7 mouse cellular contexts compared by ENCODE assay signal in the genomic region with DNA sequence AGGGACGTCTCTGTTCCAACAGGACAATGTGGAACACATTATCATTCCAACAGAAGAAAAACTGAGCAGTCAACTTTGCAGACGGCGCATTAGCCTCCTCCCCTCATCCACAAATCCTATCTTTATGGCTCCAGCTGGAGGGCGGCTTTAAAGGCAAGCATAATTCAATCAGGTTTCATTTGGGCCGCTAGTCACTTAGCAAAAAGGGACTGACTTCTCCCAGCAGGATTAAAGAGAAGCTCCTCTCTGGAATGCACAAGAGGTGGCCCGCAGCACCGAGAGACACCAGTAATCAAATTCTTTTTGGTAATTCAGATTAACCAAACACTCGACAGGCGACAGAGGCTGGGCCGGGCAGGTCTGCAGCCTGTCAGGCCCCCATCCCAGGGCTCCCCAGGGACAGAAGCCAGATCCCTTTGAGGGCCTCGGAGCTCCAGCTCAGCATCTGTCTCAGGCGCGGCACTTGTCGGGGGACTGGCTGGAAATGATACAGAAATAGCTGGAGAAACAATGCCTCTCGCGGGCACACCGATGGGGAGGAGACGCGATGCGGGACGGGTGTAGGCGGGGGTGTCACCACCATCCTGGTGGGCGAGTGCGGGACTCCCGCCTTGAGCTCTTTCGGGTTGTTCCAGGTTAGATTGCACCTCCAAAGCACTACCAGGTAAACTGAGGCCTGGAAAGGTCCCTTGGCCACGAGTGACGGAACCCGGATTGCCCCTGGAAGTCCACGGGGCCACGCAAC. TPM values are rescaled to one million over a fixed set of nuclear protein-coding genes. Genes with fewer than 3 reads are reported as not detected.
A peak's percentile ranks its signal among the peaks of the same experiment; 100 is the strongest.
DNase-seq lines count a peak whose midpoint lies in the region; ATAC-seq and TF ChIP-seq lines count a peak whose summit lies in the region.

No protein-coding gene starts in this region.

- no peak overlapping the region for H3K9ac ChIP-seq in MEL (ENCODE audit: control insufficient read depth, low read depth, low read length, poor library complexity, severe bottlenecking)
- H3K9ac ChIP-seq in hindbrain, embryonic 14.5 days = peak overlapping the region; percentile 64

- no peaks in the 10 kb centered on the region for H3K36me3 ChIP-seq in MEL (ENCODE audit: control insufficient read depth in 1 of 2, insufficient read depth in 2 of 2, low read length in 2 of 2)
- no peaks in the 10 kb centered on the region for H3K36me3 ChIP-seq in hindbrain, embryonic 14.5 days (replicated peaks; ENCODE audit: control insufficient read depth, insufficient read depth)

- DNase-seq in MEL (ENCODE audit: low read depth, low spot score) = no peak
- DNase-seq in brain, adult 2 months (ENCODE audit: low read depth, low spot score) = peak; percentile 54
- DNase-seq in gastrocnemius, adult 18-20 months (ENCODE audit: low spot score) = peak; percentile 52
- DNase-seq in hindbrain, embryonic 14.5 days (ENCODE audit: low spot score) = peak; percentile 55
- DNase-seq in left cerebral cortex, adult 2 months (ENCODE audit: extremely low spot score in 1 of 2, low spot score in 2 of 2) = peak in 1 of 2 experiments; percentile 57
- DNase-seq in skeletal muscle tissue, adult 2 months (ENCODE audit: low read depth, low spot score) = peak; percentile 64

- peak overlapping the region; percentile 82 for H3K4me2 ChIP-seq in hindbrain, embryonic 14.5 days (replicated peaks)

- H3K27ac ChIP-seq in MEL (ENCODE audit: control insufficient read depth, low read depth, low read length) = no peak overlapping the region
- H3K27ac ChIP-seq in hindbrain, embryonic 14.5 days = peak overlapping the region; percentile 60; the same call in 1 of the 2 replicates
- H3K27ac ChIP-seq in left cerebral cortex, adult 2 months = peak overlapping the region; percentile 86

- no peaks in the 10 kb centered on the region; a peak in 1 of 4 replicates for H3K27me3 ChIP-seq in MEL (ENCODE audit: control insufficient read depth in 1 of 2, insufficient read depth in 2 of 2, low read length in 2 of 2)
- no peaks in the 10 kb centered on the region for H3K27me3 ChIP-seq in hindbrain, embryonic 14.5 days (ENCODE audit: control insufficient read depth, insufficient read depth, low read length)

- intact Hi-C loops in left cerebral cortex, adult 2 months (cut with DNase I) = loop anchor here (2.0 to 10.0 kb wide), 2 partner anchors 71 to 295 kb away; no protein-coding TSS in a partner anchor

- peak; percentile 14 for ATAC-seq in hindbrain, embryonic 14.5 days (ENCODE audit: low FRiP score)
- ATAC-seq in megakaryocyte-erythroid progenitor cell, adult 5-6 weeks (replicated peaks; ENCODE audit: low FRiP score, low TSS enrichment, poor library complexity, severe bottlenecking) = 0 out of 2 replicates have a peak, but pooled peaks have one; percentile 13

- WGBS in hindbrain, embryonic 14.5 days = under 1% methylated on average over 31 of the region's 31 CpGs

- peak overlapping the region; percentile 38 to 51; a peak in 3 of 4 replicates for H3K4me3 ChIP-seq in MEL (ENCODE audit: control insufficient read depth in 1 of 2, insufficient read depth in 1 of 2, low read depth in 2 of 2, low read length in 2 of 2)
- peak overlapping the region; percentile 49 for H3K4me3 ChIP-seq in hindbrain, embryonic 14.5 days (replicated peaks; ENCODE audit: low read length)
- peak overlapping the region; percentile 81 for H3K4me3 ChIP-seq in left cerebral cortex, adult 2 months

- no peak for TF ChIP-seq CTCF in MEL (IDR thresholded peaks at IDR 0.05 in 2 of 3, conservative IDR thresholded peaks at IDR 0.05 in 1 of 3; ENCODE audit: control insufficient read depth in 1 of 3, insufficient read depth in 1 of 3, low read depth in 2 of 3, low read length in 3 of 3, poor library complexity in 1 of 3, severe bottlenecking in 1 of 3)
- TF ChIP-seq CTCF in left cerebral cortex, adult 2 months (IDR thresholded peaks at IDR 0.05) = no peak

- no peaks in the 10 kb centered on the region for H3K79me2 ChIP-seq in MEL (ENCODE audit: control insufficient read depth, insufficient read depth, low read length, poor library complexity)

- TF ChIP-seq POLR2A in MEL (IDR thresholded peaks at IDR 0.05; ENCODE audit: control insufficient read depth in 1 of 2, insufficient read depth in 1 of 2, low read depth in 1 of 2, low read length in 2 of 2, poor library complexity in 1 of 2) = no peak

- TF ChIP-seq EP300 in MEL (IDR thresholded peaks at IDR 0.05; ENCODE audit: low read depth in 1 of 2, low read length in 2 of 2) = no peak

- H3K9me3 ChIP-seq in MEL (replicated peaks; ENCODE audit: insufficient read depth, low read length) = no peaks in the 10 kb centered on the region
- H3K9me3 ChIP-seq in hindbrain, embryonic 14.5 days (ENCODE audit: control insufficient read depth, low read length) = no peaks in the 10 kb centered on the region

- TF ChIP-seq RAD21 in MEL (IDR thresholded peaks at IDR 0.05; ENCODE audit: low read depth, low read length) = no peak

- H3K4me1 ChIP-seq in MEL (ENCODE audit: control insufficient read depth in 1 of 2, insufficient read depth in 2 of 2, low read length in 2 of 2) = no peaks in the 10 kb centered on the region
- H3K4me1 ChIP-seq in hindbrain, embryonic 14.5 days (replicated peaks; ENCODE audit: control insufficient read depth, insufficient read depth, low read length) = peaks cover 9% of the 10 kb centered on the region; the same call in 1 of the 2 replicates

TF ChIP-seq in MEL, 35 proteins besides CTCF, POLR2A, EP300 and RAD21:
- TF ChIP-seq E2F4 (IDR thresholded peaks at IDR 0.05; ENCODE audit: borderline replicate concordance, low read depth, low read length) (no peak), MAFK (IDR thresholded peaks at IDR 0.05; ENCODE audit: borderline replicate concordance, low read depth, low read length) (no peak), JUND (IDR thresholded peaks at IDR 0.05; ENCODE audit: low read depth, low read length) (no peak), BHLHE40 (IDR thresholded peaks at IDR 0.05; ENCODE audit: borderline replicate concordance, low read depth, low read length) (no peak), MXI1 (IDR thresholded peaks at IDR 0.05; ENCODE audit: low read depth, low read length) (no peak), USF2 (IDR thresholded peaks at IDR 0.05; ENCODE audit: borderline replicate concordance in 1 of 2, insufficient read depth in 1 of 2, low read depth in 1 of 2, low read length in 2 of 2) (no peak), ZNF384 (IDR thresholded peaks at IDR 0.05; ENCODE audit: low read depth, low read length) (no peak), USF1 (IDR thresholded peaks at IDR 0.05; ENCODE audit: low read depth, low read length) (no peak), SMC3 (IDR thresholded peaks at IDR 0.05; ENCODE audit: low read depth, low read length) (no peak)

RNA-seq across cellular contexts. Expression of a gene that starts 0.8 kb away (rescaled TPM):
- total RNA-seq in MEL (2012; rRNA removed) = 0.26 and 0.27 TPM in 2 replicates
- polyA plus RNA-seq in MEL (2012; ENCODE audit: insufficient read depth in 1 of 2, insufficient read length in 2 of 2, low read depth in 1 of 2, low replicate concordance in 2 of 2, missing spikeins in 1 of 2) = under 1 TPM in 1 of 2 experiments, not detected in 1; 0.07 TPM
- 1 to 10 TPM; 1.5 TPM for total RNA-seq in gastrocnemius, adult 18-20 months (2021)
- 17.4 and 17.8 TPM in 2 replicates for polyA plus RNA-seq in hindbrain, embryonic 14.5 days (2014; fragmentation: Nextera tagmentation; extraction: Ambion mirVana)
- total RNA-seq in left cerebral cortex, adult 2 months (2021) = 10 to 100 TPM; 19.5 to 20.4 TPM
- not detected in 2 replicates for total RNA-seq in megakaryocyte-erythroid progenitor cell, adult 5-6 weeks (2014; fragmentation: Nextera tagmentation)
- not detected in 2 replicates for total RNA-seq in megakaryocyte-erythroid progenitor cell, adult 5-6 weeks (2017)

RNA-seq across cellular contexts. Expression of a gene that starts 20.3 kb away (rescaled TPM):
- total RNA-seq in MEL (2012; rRNA removed) = not detected in 2 replicates
- not detected for polyA plus RNA-seq in MEL (2012; ENCODE audit: insufficient read depth in 1 of 2, insufficient read length in 2 of 2, low read depth in 1 of 2, low replicate concordance in 2 of 2, missing spikeins in 1 of 2)
- under 1 TPM in 1 of 2 experiments, not detected in 1; 0.19 TPM for total RNA-seq in gastrocnemius, adult 18-20 months (2021)
- polyA plus RNA-seq in hindbrain, embryonic 14.5 days (2014; fragmentation: Nextera tagmentation; extraction: Ambion mirVana) = 0.23 and 0.25 TPM in 2 replicates
- total RNA-seq in left cerebral cortex, adult 2 months (2021) = under 1 TPM; 0.77 to 0.96 TPM
- not detected in 2 replicates for total RNA-seq in megakaryocyte-erythroid progenitor cell, adult 5-6 weeks (2014; fragmentation: Nextera tagmentation)
- total RNA-seq in megakaryocyte-erythroid progenitor cell, adult 5-6 weeks (2017) = not detected in 2 replicates

RNA-seq across cellular contexts. Expression of a gene that starts 58.5 kb away (rescaled TPM):
- not detected in 2 replicates for total RNA-seq in MEL (2012; rRNA removed)
- polyA plus RNA-seq in MEL (2012; ENCODE audit: insufficient read depth in 1 of 2, insufficient read length in 2 of 2, low read depth in 1 of 2, low replicate concordance in 2 of 2, missing spikeins in 1 of 2) = not detected
- not detected for total RNA-seq in gastrocnemius, adult 18-20 months (2021)
- 51.7 and 64.2 TPM in 2 replicates for polyA plus RNA-seq in hindbrain, embryonic 14.5 days (2014; fragmentation: Nextera tagmentation; extraction: Ambion mirVana)
- total RNA-seq in left cerebral cortex, adult 2 months (2021) = 100 to 1,000 TPM; 103 to 104 TPM
- total RNA-seq in megakaryocyte-erythroid progenitor cell, adult 5-6 weeks (2014; fragmentation: Nextera tagmentation) = not detected in 2 replicates
- not detected in 2 replicates for total RNA-seq in megakaryocyte-erythroid progenitor cell, adult 5-6 weeks (2017)

Comparison
In these comparisons a context has a peak if more than half of its experiments do, and no peak if none do; other contexts are left out.
1. RNA of a gene that starts 0.8 kb away (total RNA-seq): 19.5 to 20.4 TPM in left cerebral cortex, adult 2 months; 1.5 TPM in gastrocnemius, adult 18-20 months, 0.26 to 0.27 TPM in MEL and not detected in megakaryocyte-erythroid progenitor cell, adult 5-6 weeks; every median in the first group is over 4 times any median in the second.
2. RNA of a gene that starts 58.5 kb away (total RNA-seq): 103 to 104 TPM in left cerebral cortex, adult 2 months; not detected in gastrocnemius, adult 18-20 months, not detected in MEL and not detected in megakaryocyte-erythroid progenitor cell, adult 5-6 weeks; every median in the first group is over 100 times any median in the second.
3. Peak in every context shown above with its lines, with median percentiles within 50 percentile points of each other: H3K4me3 ChIP-seq.